Mouse (Mus musculus): Measurements from ENCODE around the gene Olfr735. TPM values are rescaled to one million over a fixed set of nuclear protein-coding genes. Genes with fewer than 3 reads are reported as not detected.

Olfr735 gene
- polyA plus RNA-seq (2014; fragmentation: Illumina TruSeq; extraction: RNeasy Lipid Tissue Mini Kit (QIAGEN cat#74804); ENCODE audit: low read depth, low replicate concordance): not detected

DNA sequence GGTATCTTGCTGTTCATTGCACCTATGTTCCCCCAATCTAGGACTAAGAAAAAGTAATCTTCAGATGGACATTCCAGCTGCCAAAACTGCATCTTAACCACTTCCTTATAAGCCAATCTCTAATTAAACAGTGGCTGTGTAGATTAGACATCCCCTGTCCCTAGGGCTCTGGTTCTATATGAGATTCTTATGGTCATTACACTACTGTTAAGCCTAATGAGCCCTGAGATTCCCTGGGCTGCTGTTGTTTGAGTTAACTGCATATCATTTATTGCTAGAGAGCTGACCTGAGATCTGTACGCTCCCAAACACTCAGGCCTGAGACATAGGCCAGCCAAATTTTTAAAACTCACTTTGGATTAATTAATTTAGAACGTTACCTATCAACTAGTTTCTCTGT lies at the start of gene Olfr735:
TSS of gene Olfr735 (minus strand) at position 77 of the 400 bp plus-strand sequence.

GRCm38 (mm10) chr14:50380863-50381262 lies 32.2 kb upstream of the Olfr735 start, which contains the start of gene Olfr736:
Gene Olfr736 (plus strand): TSS chr14:50381163.

GRCm38 (mm10) chr14:50357593-50357992 lies 8.9 kb upstream of the Olfr735 start, which contains the start of gene Tlr11:
Gene Tlr11 (plus strand): TSS chr14:50357914.

DNA sequence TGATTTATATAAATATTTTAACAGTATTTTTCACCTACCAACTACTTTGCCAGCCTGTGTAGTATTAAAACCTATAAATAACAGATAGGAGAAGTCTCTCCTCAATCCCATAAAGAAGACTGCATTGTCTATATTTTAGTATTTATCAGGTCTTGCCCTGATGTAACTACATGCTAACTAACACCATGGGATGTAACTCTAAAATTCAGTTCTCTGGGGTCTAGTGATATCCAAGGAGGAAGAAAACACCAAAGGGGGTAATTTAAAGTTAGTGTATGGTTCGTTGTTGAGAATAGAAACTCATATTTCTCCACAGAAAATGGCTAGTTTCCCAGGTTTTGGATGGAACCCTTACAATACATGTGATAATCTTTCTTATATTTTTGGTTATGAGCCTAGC lies 22.0 kb downstream of the Olfr735 start, which contains the start of gene Olfr734:
TSS of gene Olfr734 (minus strand) at position 101 of the 400 bp plus-strand sequence.

GRCm38 (mm10) chr14:50301422-50301821 lies 47.2 kb downstream of the Olfr735 start, which contains the start of gene Olfr733:
Gene Olfr733 (minus strand): TSS chr14:50301522.

Other genes starting within 250 kb of the Olfr735 start
- not detected for gene Olfr727, start 225.7 kb downstream of the Olfr735 start, polyA plus RNA-seq (2014; fragmentation: Illumina TruSeq; extraction: RNeasy Lipid Tissue Mini Kit (QIAGEN cat#74804); ENCODE audit: low read depth, low replicate concordance)
- gene Olfr728, start 206.2 kb downstream of the Olfr735 start, polyA plus RNA-seq (2014; fragmentation: Illumina TruSeq; extraction: RNeasy Lipid Tissue Mini Kit (QIAGEN cat#74804); ENCODE audit: low read depth, low replicate concordance): not detected
- gene Olfr729, start 196.0 kb downstream of the Olfr735 start, polyA plus RNA-seq (2014; fragmentation: Illumina TruSeq; extraction: RNeasy Lipid Tissue Mini Kit (QIAGEN cat#74804); ENCODE audit: low read depth, low replicate concordance): not detected
- gene Olfr730, start 160.7 kb downstream of the Olfr735 start, polyA plus RNA-seq (2014; fragmentation: Illumina TruSeq; extraction: RNeasy Lipid Tissue Mini Kit (QIAGEN cat#74804); ENCODE audit: low read depth, low replicate concordance): not detected
- gene Olfr731, start 107.0 kb downstream of the Olfr735 start, polyA plus RNA-seq (2014; fragmentation: Illumina TruSeq; extraction: RNeasy Lipid Tissue Mini Kit (QIAGEN cat#74804); ENCODE audit: low read depth, low replicate concordance): not detected
- not detected for gene Olfr732, start 64.7 kb downstream of the Olfr735 start, polyA plus RNA-seq (2014; fragmentation: Illumina TruSeq; extraction: RNeasy Lipid Tissue Mini Kit (QIAGEN cat#74804); ENCODE audit: low read depth, low replicate concordance)
- gene Olfr733, start 47.4 kb downstream of the Olfr735 start, polyA plus RNA-seq (2014; fragmentation: Illumina TruSeq; extraction: RNeasy Lipid Tissue Mini Kit (QIAGEN cat#74804); ENCODE audit: low read depth, low replicate concordance): not detected
- not detected for gene Olfr734, start 22.1 kb downstream of the Olfr735 start, polyA plus RNA-seq (2014; fragmentation: Illumina TruSeq; extraction: RNeasy Lipid Tissue Mini Kit (QIAGEN cat#74804); ENCODE audit: low read depth, low replicate concordance)
- gene Tlr11, start 9.0 kb upstream of the Olfr735 start, polyA plus RNA-seq (2014; fragmentation: Illumina TruSeq; extraction: RNeasy Lipid Tissue Mini Kit (QIAGEN cat#74804); ENCODE audit: low read depth, low replicate concordance): not detected
- not detected for gene Olfr736, start 32.3 kb upstream of the Olfr735 start, polyA plus RNA-seq (2014; fragmentation: Illumina TruSeq; extraction: RNeasy Lipid Tissue Mini Kit (QIAGEN cat#74804); ENCODE audit: low read depth, low replicate concordance)
- not detected for gene Olfr738, start 58.7 kb upstream of the Olfr735 start, polyA plus RNA-seq (2014; fragmentation: Illumina TruSeq; extraction: RNeasy Lipid Tissue Mini Kit (QIAGEN cat#74804); ENCODE audit: low read depth, low replicate concordance)
- gene Olfr739, start 69.8 kb upstream of the Olfr735 start, polyA plus RNA-seq (2014; fragmentation: Illumina TruSeq; extraction: RNeasy Lipid Tissue Mini Kit (QIAGEN cat#74804); ENCODE audit: low read depth, low replicate concordance): not detected
- gene Olfr740, start 96.7 kb upstream of the Olfr735 start, polyA plus RNA-seq (2014; fragmentation: Illumina TruSeq; extraction: RNeasy Lipid Tissue Mini Kit (QIAGEN cat#74804); ENCODE audit: low read depth, low replicate concordance): not detected
- gene Olfr741, start 123.9 kb upstream of the Olfr735 start, polyA plus RNA-seq (2014; fragmentation: Illumina TruSeq; extraction: RNeasy Lipid Tissue Mini Kit (QIAGEN cat#74804); ENCODE audit: low read depth, low replicate concordance): not detected
- gene Olfr742, start 154.7 kb upstream of the Olfr735 start, polyA plus RNA-seq (2014; fragmentation: Illumina TruSeq; extraction: RNeasy Lipid Tissue Mini Kit (QIAGEN cat#74804); ENCODE audit: low read depth, low replicate concordance): not detected
- gene Olfr743, start 173.0 kb upstream of the Olfr735 start, polyA plus RNA-seq (2014; fragmentation: Illumina TruSeq; extraction: RNeasy Lipid Tissue Mini Kit (QIAGEN cat#74804); ENCODE audit: low read depth, low replicate concordance): not detected